Mouse (Mus musculus) layer of hippocampus, adult 2 months (tissue): ENCODE results near the gene Ptprk. TPM values are rescaled to one million over a fixed set of nuclear protein-coding genes. Genes with fewer than 3 reads are reported as not detected.

ENCODE experiments used
- DNase-seq, 2 experiments: peaks; one replicate each; pipeline ENCODE4 v3.0.0; 2022; ENCODE audit warnings: low spot score in 2 of 2
- H3K27ac ChIP-seq: fragments of 200-600 bp; 2 replicates; pipeline ENCODE4 v1.8.1; 2022
- H3K4me3 ChIP-seq: fragments of 200-600 bp; 2 replicates; pipeline ENCODE4 v1.8.1; 2022; ENCODE audit warnings: mild to moderate bottlenecking
- CTCF ChIP-seq: fragments of 200-600 bp; conservative IDR thresholded peaks from 2 replicates; pipeline ENCODE4 v1.8.1; 2022; ENCODE audit warnings: antibody characterized with exemption, mild to moderate bottlenecking, moderate library complexity
- total RNA-seq, 2 experiments: library from RNA; stranded (reverse); gene quantifications; 2 replicates each; pipeline ENCODE4 v1.2.3; 2021

Ptprk gene
- total RNA-seq, 2 experiments from 2014 or later, result 52.2 to 59.9 TPM

- no peak for TF ChIP-seq CTCF
- no peak for DNase-seq
- Histone ChIP-seq H3K4me3 (no peak overlapping the region), H3K27ac (no peak overlapping the region)
These were observed 9.0 kb downstream of the Ptprk start for GRCm38 (mm10) chr10:28083625-28084024.

GRCm38 (mm10) chr10:28087341-28087740 is 12.7 kb downstream of the Ptprk start:
- TF ChIP-seq CTCF, result no peak
- DNase-seq, result no peak
- no peak overlapping the region for H3K27ac ChIP-seq
- H3K4me3 ChIP-seq, result no peak overlapping the region

DNA sequence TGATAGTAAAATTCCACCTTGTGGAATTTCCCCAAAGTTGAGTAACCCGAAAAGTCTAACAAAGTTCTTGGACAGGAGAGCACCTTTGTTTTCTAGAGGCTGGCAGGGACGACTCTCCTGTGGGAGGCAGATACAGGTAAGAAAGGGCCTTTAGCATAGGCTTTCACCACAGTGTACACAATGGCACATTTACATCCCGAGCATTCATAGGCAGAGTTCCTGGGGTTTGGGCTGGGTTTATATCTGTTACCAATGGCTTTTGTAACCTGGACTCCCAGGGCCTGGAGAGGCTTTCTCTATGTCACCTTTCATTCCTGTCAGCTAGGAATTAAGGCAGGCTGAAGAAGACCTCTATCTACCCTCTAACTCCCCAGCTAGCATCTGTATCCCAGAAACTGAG is 13.1 kb downstream of the Ptprk start:
- no peak for DNase-seq
- H3K27ac ChIP-seq, result no peak overlapping the region
- H3K4me3 ChIP-seq, result no peak overlapping the region
- no peak for TF ChIP-seq CTCF

GRCm38 (mm10) chr10:28096007-28096406 is 21.4 kb downstream of the Ptprk start:
- Histone ChIP-seq H3K4me3 (no peak overlapping the region), H3K27ac (no peak overlapping the region)
- DNase-seq, result no peak
- TF ChIP-seq CTCF, result no peak

DNA sequence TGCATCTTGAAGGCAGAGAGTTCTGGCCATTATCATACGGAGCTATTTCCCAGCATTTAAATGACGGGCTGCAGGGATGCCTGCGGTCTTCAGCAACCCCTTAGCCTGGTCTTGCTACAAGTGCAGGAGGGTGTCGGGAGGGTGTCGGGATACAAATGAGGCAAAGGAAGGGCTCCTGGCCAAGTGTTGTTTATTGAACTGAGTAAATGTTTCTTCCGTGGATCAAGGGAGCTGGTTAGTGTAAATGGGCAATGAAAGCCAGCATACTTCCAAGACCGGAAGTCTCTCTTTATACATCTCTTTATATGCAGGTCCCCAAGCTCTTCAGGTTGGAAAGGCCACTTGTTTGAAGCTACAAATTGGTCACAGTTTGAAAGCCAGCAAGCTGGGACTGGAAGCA is 23.0 kb downstream of the Ptprk start:
- no peak for DNase-seq
- no peak for TF ChIP-seq CTCF
- Histone ChIP-seq H3K4me3 (no peak overlapping the region; the same call in 1 of the 2 replicates), H3K27ac (peak overlapping the region; percentile 37; the same call in 1 of the 2 replicates)

GRCm38 (mm10) chr10:28098923-28099322 is 24.3 kb downstream of the Ptprk start:
- no peak for DNase-seq
- no peak for TF ChIP-seq CTCF
- Histone ChIP-seq H3K27ac (no peak overlapping the region), H3K4me3 (no peak overlapping the region)

DNA sequence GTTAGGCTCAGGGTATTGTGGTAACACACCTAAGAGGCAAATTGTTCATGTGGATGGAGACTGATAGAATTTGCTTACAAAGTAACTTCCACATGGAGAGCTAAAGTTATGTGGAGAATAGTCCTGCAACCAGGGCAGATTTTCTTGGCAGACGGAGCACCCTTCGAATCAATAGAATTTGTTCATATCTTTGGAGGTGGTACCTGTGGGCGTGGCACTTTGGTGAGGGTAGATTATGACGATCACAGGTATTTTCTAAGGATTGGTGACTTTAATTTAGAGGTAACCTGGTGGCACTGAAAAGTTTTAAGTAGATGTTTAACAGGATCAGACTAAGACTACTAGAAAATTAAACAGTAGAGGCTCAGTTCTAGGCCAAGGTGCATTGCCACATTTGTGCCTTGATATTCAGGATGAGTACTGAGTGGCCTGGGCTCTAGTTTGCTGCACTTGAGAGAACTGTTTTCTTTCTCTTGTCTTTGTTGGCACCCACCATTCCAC is 28.8 kb downstream of the Ptprk start:
- DNase-seq, result no peak
- no peak for TF ChIP-seq CTCF
- Histone ChIP-seq H3K27ac (no peak overlapping the region), H3K4me3 (no peak overlapping the region)

DNA sequence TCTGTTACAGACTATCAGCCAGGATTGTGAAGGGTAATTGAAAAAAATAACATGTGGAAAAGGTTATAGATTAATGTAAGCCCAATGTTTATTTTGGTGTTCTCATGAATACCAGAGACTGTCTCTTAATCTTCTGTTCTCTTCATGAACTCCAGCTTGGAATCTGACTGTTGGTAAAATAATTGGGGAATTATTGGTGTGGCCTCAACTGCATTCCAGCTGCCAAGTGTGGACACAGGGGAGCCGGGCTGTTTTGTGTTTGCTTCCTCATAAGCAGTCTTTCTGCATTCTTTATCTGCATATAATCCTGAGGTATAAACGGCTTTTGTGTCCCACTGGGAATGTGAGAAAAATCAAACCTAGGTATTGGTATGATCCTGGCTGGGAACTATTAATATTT is 29.3 kb downstream of the Ptprk start:
- no peak overlapping the region for H3K27ac ChIP-seq
- no peak overlapping the region for H3K4me3 ChIP-seq
- DNase-seq, result no peak
- TF ChIP-seq CTCF, result no peak

GRCm38 (mm10) chr10:28105247-28105646 is 30.6 kb downstream of the Ptprk start:
- DNase-seq, result no peak
- no peak for TF ChIP-seq CTCF
- Histone ChIP-seq H3K4me3 (no peak overlapping the region), H3K27ac (no peak overlapping the region)

- H3K27ac ChIP-seq, result peak overlapping the region; percentile 73
- H3K4me3 ChIP-seq, result peak overlapping the region; percentile 5
- no peak for DNase-seq
- no peak for TF ChIP-seq CTCF
These were observed 38.4 kb downstream of the Ptprk start for GRCm38 (mm10) chr10:28112826-28113589.

- H3K4me3 ChIP-seq, result peak overlapping the region; percentile 5
- peak overlapping the region; percentile 73 for H3K27ac ChIP-seq
- peak; percentile 25 to 33 for DNase-seq
- TF ChIP-seq CTCF, result no peak
These were observed 39.3 kb downstream of the Ptprk start for GRCm38 (mm10) chr10:28113879-28114278.

DNA sequence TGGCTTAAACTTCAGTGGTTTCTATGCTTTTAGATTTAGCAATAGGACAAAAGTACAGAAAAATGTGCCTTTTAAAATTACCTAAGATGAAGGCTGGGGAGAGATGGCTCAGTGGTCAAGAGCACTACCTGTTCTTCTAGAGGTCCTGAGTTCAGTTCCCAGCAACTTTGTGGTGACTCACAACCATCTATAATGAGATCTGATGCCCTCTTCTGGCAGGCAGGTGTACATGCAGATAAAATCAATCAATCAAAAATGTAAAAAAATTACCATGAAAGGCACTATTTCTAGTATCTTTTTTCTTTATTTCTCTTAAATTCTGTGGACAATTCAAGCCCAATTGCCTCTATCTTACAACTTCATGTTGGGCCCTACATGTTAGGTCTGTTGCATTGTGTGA is 42.4 kb downstream of the Ptprk start:
- Histone ChIP-seq H3K27ac (no peak overlapping the region), H3K4me3 (no peak overlapping the region)
- DNase-seq, result no peak
- TF ChIP-seq CTCF, result peak; percentile 51

DNA sequence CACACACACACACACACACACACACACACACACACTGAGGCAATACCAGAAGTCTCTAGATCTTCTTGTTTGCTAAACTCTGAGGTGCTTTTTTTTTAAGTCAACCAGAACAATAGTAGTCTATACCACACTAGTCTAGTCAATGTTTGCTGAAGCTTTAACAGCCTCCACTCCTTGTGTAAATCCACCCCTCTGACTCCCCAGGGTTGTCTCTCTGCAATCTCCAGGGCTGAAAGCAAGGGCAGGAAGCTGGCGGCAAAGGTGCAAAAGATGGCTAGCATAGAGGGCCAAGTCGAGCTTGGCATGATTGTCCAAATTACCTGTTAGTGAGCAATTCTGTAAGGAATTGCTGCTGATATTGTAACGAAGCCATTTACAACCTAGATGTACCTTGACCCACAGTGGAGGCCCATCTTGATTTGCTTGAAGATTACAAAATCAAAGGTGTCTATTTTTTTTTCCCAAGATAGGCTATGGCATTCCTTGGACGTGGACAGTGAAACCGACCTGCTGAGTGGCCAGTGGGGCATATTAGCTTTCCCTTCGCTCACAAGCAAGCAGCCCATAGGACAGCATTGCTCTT is 44.3 kb downstream of the Ptprk start:
- DNase-seq, result no peak
- H3K4me3 ChIP-seq, result no peak overlapping the region
- H3K27ac ChIP-seq, result no peak overlapping the region
- TF ChIP-seq CTCF, result no peak

- no peak overlapping the region for H3K4me3 ChIP-seq
- peak; percentile 36 to 50 for DNase-seq
- no peak for TF ChIP-seq CTCF
- peak overlapping the region; percentile 84 for H3K27ac ChIP-seq
These were observed 49.3 kb downstream of the Ptprk start for GRCm38 (mm10) chr10:28123881-28124280.
